ENCODE assay signal across 15 mouse cellular contexts in genomic region chr5:66575148-66575547, GRCm38 (mm10). TPM values are rescaled to one million over a fixed set of nuclear protein-coding genes. Genes with fewer than 3 reads are reported as not detected.
DNase-seq lines count a peak whose midpoint lies in the region; ATAC-seq and TF ChIP-seq lines count a peak whose summit lies in the region.
"Had no signal": no experiment of that assay in that cellular context is flagged by ENCODE, and none has a peak within 500 bp of the region (broad histone marks: within the 10 kb centered on the region; RNA-seq: fewer than 3 reads in every experiment).

No protein-coding gene starts in this region.

- no peak for TF ChIP-seq CTCF in kidney, adult 2 months (conservative IDR thresholded peaks at IDR 0.05; ENCODE audit: insufficient read depth, insufficient read length, low read depth, low read length)

- WGBS in kidney, adult 2 months = 71% methylated on average over 13 of the region's 13 CpGs
- WGBS in kidney, embryonic 14.5 days = 75% methylated on average over 13 of the region's 13 CpGs

- H3K27ac ChIP-seq in kidney, adult 2 months (ENCODE audit: insufficient read depth, low read depth, low read length) = no peak overlapping the region
- H3K27ac ChIP-seq in kidney, embryonic 14.5 days (ENCODE audit: low read depth, low read length) = no peak overlapping the region
- H3K27ac ChIP-seq: heart, embryonic 15.5 days; liver, embryonic 12.5 days had no signal

- H3K4me3 ChIP-seq in kidney, adult 2 months (ENCODE audit: insufficient read depth, low read depth, low read length) = no peak overlapping the region
- no peak overlapping the region for H3K4me3 ChIP-seq in kidney, embryonic 14.5 days (ENCODE audit: low read length)
- H3K4me3 ChIP-seq: heart, embryonic 15.5 days; liver, embryonic 12.5 days had no signal

- TF ChIP-seq POLR2A in kidney, adult 2 months (IDR thresholded peaks at IDR 0.05; ENCODE audit: low read depth, low read length) = no peak

- no peaks in the 10 kb centered on the region for H3K27me3 ChIP-seq in kidney, adult 2 months (replicated peaks; ENCODE audit: control insufficient read depth, insufficient read depth, low read length)
- H3K27me3 ChIP-seq in kidney, embryonic 14.5 days (ENCODE audit: control insufficient read depth, insufficient read depth, low read length) = no peaks in the 10 kb centered on the region
- H3K27me3 ChIP-seq: heart, embryonic 15.5 days had no signal

- no peaks in the 10 kb centered on the region for H3K9me3 ChIP-seq in kidney, embryonic 14.5 days (ENCODE audit: control insufficient read depth, low read length)
- H3K9me3 ChIP-seq: heart, embryonic 15.5 days; liver, embryonic 12.5 days had no signal

- no peak for ATAC-seq in kidney, embryonic 14.5 days (ENCODE audit: low FRiP score, low TSS enrichment)
- ATAC-seq: activated CD4-positive, CD25-positive, alpha-beta regulatory T cell, adult 4 months; liver, embryonic 12.5 days had no signal

- H3K36me3 ChIP-seq in kidney, adult 2 months (ENCODE audit: control insufficient read depth, insufficient read depth, low read length) = no peaks in the 10 kb centered on the region
- no peaks in the 10 kb centered on the region for H3K36me3 ChIP-seq in kidney, embryonic 14.5 days (ENCODE audit: control insufficient read depth, insufficient read depth, low read length)
- H3K36me3 ChIP-seq: heart, embryonic 15.5 days; liver, embryonic 12.5 days had no signal

- H3K4me2 ChIP-seq in kidney, embryonic 14.5 days (replicated peaks; ENCODE audit: low read depth, low read length) = no peak overlapping the region
- H3K4me2 ChIP-seq: heart, embryonic 15.5 days; liver, embryonic 12.5 days had no signal

- DNase-seq in cerebellum, adult 8-10 months = peak; percentile 30
- no peak for DNase-seq in cerebellum, adult 11 months
- DNase-seq in kidney, adult 2 months = peak; percentile 37
- peak; percentile 27 to 45 for DNase-seq in lung, adult 18-20 months
- no peak for DNase-seq in lung, postnatal 25 days (ENCODE audit: low spot score)
- DNase-seq in T-cell, adult 2 months (ENCODE audit: low spot score) = no peak
- no peak for DNase-seq in urinary bladder, postnatal 4 days (ENCODE audit: low spot score in 2 of 2)
- DNase-seq: adrenal gland, postnatal 36 days; midbrain, embryonic 14.5 days; right cerebral cortex, postnatal 14 days; thymus, postnatal 4 days had no signal

- peaks cover 33% of the 10 kb centered on the region for H3K4me1 ChIP-seq in kidney, adult 2 months (ENCODE audit: control insufficient read depth, insufficient read depth, low read length)
- peaks cover 11% of the 10 kb centered on the region; the same call in 1 of the 2 replicates for H3K4me1 ChIP-seq in kidney, embryonic 14.5 days (ENCODE audit: control insufficient read depth, insufficient read depth, low read length)

- no peak overlapping the region for H3K9ac ChIP-seq in kidney, embryonic 14.5 days (ENCODE audit: low read depth, low read length)
- H3K9ac ChIP-seq: heart, embryonic 15.5 days; liver, embryonic 12.5 days had no signal

RNA-seq across cellular contexts. Expression of gene Apbb2, which starts 43.4 kb away (rescaled TPM):
- polyA plus RNA-seq in kidney, adult 2 months (2012; rRNA removed) = 21.4 and 27.7 TPM in 2 replicates
- 39.3 and 55.9 TPM in 2 replicates for polyA plus RNA-seq in kidney, embryonic 14.5 days (2014; fragmentation: Nextera tagmentation; extraction: Ambion mirVana)

Comparison
In these comparisons a context has a peak if more than half of its experiments do, and no peak if none do; other contexts are left out.
1. DNase-seq: peak in cerebellum, adult 8-10 months (single experiment), kidney, adult 2 months (single experiment) and lung, adult 18-20 months (2 of 2); none in cerebellum, adult 11 months (single experiment), lung, postnatal 25 days (single experiment), T-cell, adult 2 months (single experiment) and urinary bladder, postnatal 4 days (0 of 2).